ENCODE assay signal across 8 mouse cellular contexts in genomic region chr6:117900126-117901080, GRCm38 (mm10). TPM values are rescaled to one million over a fixed set of nuclear protein-coding genes. Genes with fewer than 3 reads are reported as not detected.
A peak's percentile ranks its signal among the peaks of the same experiment; 100 is the strongest.
DNase-seq lines count a peak whose midpoint lies in the region; TF ChIP-seq lines count a peak whose summit lies in the region.

Gene Hnrnpf (plus strand): TSS chr6:117900324.

- no peak for TF ChIP-seq CTCF in heart, adult 2 months (IDR thresholded peaks at IDR 0.05)
- TF ChIP-seq CTCF in layer of hippocampus, adult 2 months (conservative IDR thresholded peaks at IDR 0.05), result peak; percentile 17; the same call in 1 of the 2 replicates

- H3K27me3 ChIP-seq in heart, adult 2 months (ENCODE audit: control insufficient read depth, insufficient read depth, low read length), result no peaks in the 10 kb centered on the region

- TF ChIP-seq POLR2A in heart, adult 2 months (IDR thresholded peaks at IDR 0.05; ENCODE audit: insufficient read depth, low read depth, low read length), result no peak

- no peak within 1 kb of the TSS for H3K4me3 ChIP-seq in brown adipose tissue, adult 24 weeks (ENCODE audit: insufficient read depth, low read depth, low read length)
- no peak within 1 kb of the TSS for H3K4me3 ChIP-seq in heart, adult 2 months
- H3K4me3 ChIP-seq in layer of hippocampus, adult 2 months, result no peak within 1 kb of the TSS
- no peak within 1 kb of the TSS for H3K4me3 ChIP-seq in macrophage (ENCODE audit: inconsistent target)

- peak; percentile 62 for DNase-seq in right cerebral cortex, adult 18-20 months
- no peak for DNase-seq in right cerebral cortex, postnatal 14 days
- peak in 1 of 2 experiments; percentile 34 for DNase-seq in heart, adult 2 months
- DNase-seq in layer of hippocampus, adult 2 months (ENCODE audit: low spot score in 2 of 2), result peak in 1 of 2 experiments; percentile 44
- peak; percentile 35 for DNase-seq in telencephalon, adult 2 months (ENCODE audit: low read depth, low spot score)
- DNase-seq in testis, postnatal 14 days (ENCODE audit: low spot score), result no peak

- intact Hi-C loops in heart, adult 2 months (cut with DNase I), result no loop called here

- 51% methylated on average over 17 of the region's 17 CpGs for WGBS in heart, adult 2 months
- WGBS in macrophage (ENCODE audit: missing documents), result 21% methylated on average over 17 of the region's 17 CpGs

- H3K9ac ChIP-seq in heart, adult 2 months (ENCODE audit: low read depth, low read length), result no peak within 1 kb of the TSS

- H3K79me2 ChIP-seq in heart, adult 2 months (replicated peaks; ENCODE audit: control insufficient read depth, insufficient read depth, low read length), result no peaks in the 10 kb centered on the region
- no peaks in the 10 kb centered on the region for H3K79me2 ChIP-seq in macrophage (ENCODE audit: inconsistent target)

- no peak for TF ChIP-seq EP300 in heart, adult 2 months (IDR thresholded peaks at IDR 0.05; ENCODE audit: insufficient read depth, low read depth, low read length)

- peaks cover 3% of the 10 kb centered on the region; the same call in 1 of the 2 replicates for H3K4me1 ChIP-seq in brown adipose tissue, adult 24 weeks (ENCODE audit: control insufficient read depth, insufficient read depth, insufficient read length, low read length)
- no peaks in the 10 kb centered on the region for H3K4me1 ChIP-seq in heart, adult 2 months (ENCODE audit: control insufficient read depth, insufficient read depth, low read length)

- H3K27ac ChIP-seq in brown adipose tissue, adult 24 weeks (replicated peaks; ENCODE audit: low read depth, low read length), result no peak within 1 kb of the TSS
- no peak within 1 kb of the TSS for H3K27ac ChIP-seq in heart, adult 2 months
- H3K27ac ChIP-seq in layer of hippocampus, adult 2 months, result peak within 1 kb of the TSS; percentile 81
- H3K27ac ChIP-seq in macrophage, result peak within 1 kb of the TSS; percentile 12

- no peaks in the 10 kb centered on the region; the same call in 1 of the 2 replicates for H3K36me3 ChIP-seq in heart, adult 2 months (ENCODE audit: control insufficient read depth, insufficient read depth, low read length)
- H3K36me3 ChIP-seq in macrophage (ENCODE audit: inconsistent target), result no peaks in the 10 kb centered on the region

RNA-seq across cellular contexts. Expression of gene Hnrnpf, which starts in this region (rescaled TPM):
- 147 and 185 TPM in 2 replicates for polyA plus RNA-seq in brown adipose tissue, adult 24 weeks (2012; ENCODE audit: insufficient read depth, insufficient read length, missing spikeins)
- 100 to 1,000 TPM; 185 to 192 TPM for total RNA-seq in heart, adult 2 months (2021)
- polyA plus RNA-seq in heart, adult 2 months (2012; rRNA removed), result 66.1 and 95.9 TPM in 2 replicates
- total RNA-seq in layer of hippocampus, adult 2 months (2021), result 100 to 1,000 TPM; 123 TPM
- 100 to 1,000 TPM in 25 of 26 experiments, 10 to 100 TPM in 1; 89.6 to 241 (median 173) TPM for total RNA-seq in macrophage (2018; cell fraction: chromatin; rRNA removed)
- total RNA-seq in macrophage (2018; cell fraction: cytosol; rRNA removed), result 100 to 1,000 TPM; 364 to 516 (median 421) TPM
- 100 to 1,000 TPM; 174 to 339 (median 272) TPM for total RNA-seq in macrophage (2018; cell fraction: nucleus; rRNA removed)
- polyA plus RNA-seq in macrophage (2018), result 406 to 706 TPM (median 525 TPM) in 3 replicates

Comparison
In these comparisons a context has a peak if more than half of its experiments do, and no peak if none do; other contexts are left out.
1. DNase-seq: peak in right cerebral cortex, adult 18-20 months (single experiment) and telencephalon, adult 2 months (single experiment); none in right cerebral cortex, postnatal 14 days (single experiment) and testis, postnatal 14 days (single experiment).
2. H3K27ac ChIP-seq: peak in layer of hippocampus, adult 2 months (single experiment) and macrophage (single experiment); none in brown adipose tissue, adult 24 weeks (single experiment) and heart, adult 2 months (single experiment).